Mouse (Mus musculus) myocyte (in vitro differentiated cells): ENCODE data around the gene Tmem178.

ENCODE experiments used
- E2F4 ChIP-seq: IDR thresholded peaks from one replicate; pipeline ENCODE4 v1.6.1; 2011; ENCODE audit warnings: mild to moderate bottlenecking, control low read depth, moderate library complexity; ENCODE audit not compliant: insufficient read depth
- MYOG ChIP-seq, 3 experiments: IDR thresholded peaks; one replicate each; pipeline ENCODE4 v1.6.1; 2011; ENCODE audit warnings: control low read depth in 2 of 3, low read depth in 2 of 3, mild to moderate bottlenecking in 2 of 3; ENCODE audit not compliant: insufficient read length in 2 of 3, control insufficient read depth in 1 of 3, insufficient read depth in 1 of 3
- POLR2A ChIP-seq: IDR thresholded peaks from one replicate; pipeline ENCODE4 v1.6.1; 2011; ENCODE audit warnings: low read depth, mild to moderate bottlenecking, control low read depth, moderate library complexity; ENCODE audit not compliant: insufficient read length

DNA sequence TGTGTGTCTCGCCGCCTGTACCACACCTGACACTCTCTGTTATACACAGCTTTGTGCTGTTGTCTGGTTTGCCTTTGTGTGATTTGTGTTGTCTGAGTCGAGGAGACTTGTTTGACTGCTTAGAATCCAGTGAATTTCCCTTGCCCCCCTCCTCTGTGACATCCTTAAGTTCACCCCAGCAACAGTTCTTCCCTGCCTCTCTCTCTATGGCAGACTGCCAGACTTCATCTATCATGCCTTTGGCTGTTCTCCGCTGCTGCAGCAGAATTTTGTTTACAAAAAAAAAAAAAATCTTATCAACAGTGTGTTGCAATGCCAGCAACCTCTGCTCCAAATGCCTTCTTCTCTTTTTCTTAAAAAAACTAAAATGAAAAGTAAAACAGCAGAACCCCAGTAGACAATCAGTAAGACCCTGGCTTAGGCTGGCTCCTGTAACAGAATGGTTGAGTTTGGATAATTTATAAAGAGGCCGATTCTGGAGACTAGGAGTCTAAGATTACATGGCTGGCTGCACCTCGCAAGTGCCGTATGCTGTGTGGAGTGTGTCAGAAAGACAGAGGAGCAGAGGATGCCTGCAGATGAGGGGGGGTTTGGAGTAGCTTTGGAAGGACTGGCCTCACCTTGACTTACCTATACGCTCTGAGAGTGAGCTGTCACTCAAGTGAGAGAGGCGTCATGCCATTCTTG, 44.8 kb upstream of the Tmem178 start:
- TF ChIP-seq MYOG (IDR thresholded peaks at IDR 0.05; ENCODE audit: control insufficient read depth in 1 of 3, insufficient read depth in 1 of 3, insufficient read length in 2 of 3, low read depth in 2 of 3), result no peak
- TF ChIP-seq E2F4, result no peak
- TF ChIP-seq POLR2A, result no peak
